Mouse (Mus musculus) layer of hippocampus, adult 11-12 months (tissue): Measurements from ENCODE around the gene Aff4.

Experiments
- DNase-seq: peaks from one replicate; pipeline ENCODE4 v3.0.0; 2022; ENCODE audit warnings: low spot score

The Aff4 gene

DNA sequence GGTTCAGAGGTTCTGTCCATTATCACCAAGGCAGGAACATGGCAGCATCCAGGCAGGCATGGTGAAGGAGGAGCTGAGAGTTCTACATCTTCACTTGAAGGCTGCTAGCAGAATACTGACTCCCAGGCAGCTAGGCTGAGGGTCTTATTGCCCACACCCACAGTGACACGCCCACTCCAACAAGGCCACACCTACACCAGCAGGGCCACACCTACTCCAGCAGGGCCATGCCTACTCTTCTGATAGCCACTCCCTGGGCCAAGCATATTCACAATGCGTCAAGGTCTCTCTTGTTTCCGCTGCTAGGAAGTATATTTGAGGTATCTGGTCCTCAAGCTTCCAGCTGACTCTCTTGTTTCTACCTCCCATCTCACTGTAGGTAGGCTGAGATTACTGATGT, 108.4 kb downstream of the Aff4 start:
- DNase-seq: no peak

DNA sequence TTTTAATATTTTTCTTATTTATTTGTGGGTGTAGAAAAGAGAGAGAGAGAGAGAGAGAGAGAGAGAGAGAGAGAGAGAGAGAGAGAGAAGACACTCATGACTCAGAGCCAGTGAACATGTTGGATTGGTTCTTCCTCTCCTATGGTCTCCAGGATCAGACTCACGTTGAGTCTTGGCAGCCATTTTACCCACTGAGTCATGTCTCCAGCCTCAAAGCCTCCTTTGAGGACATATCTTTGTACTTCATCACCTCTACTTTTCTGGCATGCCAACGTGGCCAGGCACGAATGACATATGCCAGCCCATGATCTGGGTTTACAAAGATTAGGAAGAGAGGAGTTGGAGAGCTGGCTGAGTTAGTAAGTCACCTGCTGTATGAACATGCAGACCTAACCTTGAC, 109.6 kb downstream of the Aff4 start:
- no peak for DNase-seq

DNA sequence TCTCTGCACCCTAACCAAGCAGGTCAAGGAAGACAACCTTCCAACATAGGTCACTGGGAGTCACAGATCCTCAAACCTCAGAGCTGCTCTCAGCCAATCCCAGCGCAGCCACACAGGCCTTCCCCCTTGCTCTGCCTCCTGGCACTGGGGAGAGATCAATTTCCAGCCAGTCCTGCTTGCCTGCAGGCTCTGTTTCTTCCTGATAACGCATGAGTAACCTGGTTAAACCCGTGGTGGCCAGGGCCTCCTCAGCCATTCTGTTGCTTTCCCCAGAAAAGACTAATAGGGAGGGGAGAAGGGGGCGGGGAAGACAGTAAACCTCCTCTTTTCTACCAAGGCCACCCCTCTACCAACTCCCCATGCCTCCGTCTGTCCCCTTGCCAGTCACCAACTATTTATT, 111.1 kb downstream of the Aff4 start:
- DNase-seq: no peak

DNA sequence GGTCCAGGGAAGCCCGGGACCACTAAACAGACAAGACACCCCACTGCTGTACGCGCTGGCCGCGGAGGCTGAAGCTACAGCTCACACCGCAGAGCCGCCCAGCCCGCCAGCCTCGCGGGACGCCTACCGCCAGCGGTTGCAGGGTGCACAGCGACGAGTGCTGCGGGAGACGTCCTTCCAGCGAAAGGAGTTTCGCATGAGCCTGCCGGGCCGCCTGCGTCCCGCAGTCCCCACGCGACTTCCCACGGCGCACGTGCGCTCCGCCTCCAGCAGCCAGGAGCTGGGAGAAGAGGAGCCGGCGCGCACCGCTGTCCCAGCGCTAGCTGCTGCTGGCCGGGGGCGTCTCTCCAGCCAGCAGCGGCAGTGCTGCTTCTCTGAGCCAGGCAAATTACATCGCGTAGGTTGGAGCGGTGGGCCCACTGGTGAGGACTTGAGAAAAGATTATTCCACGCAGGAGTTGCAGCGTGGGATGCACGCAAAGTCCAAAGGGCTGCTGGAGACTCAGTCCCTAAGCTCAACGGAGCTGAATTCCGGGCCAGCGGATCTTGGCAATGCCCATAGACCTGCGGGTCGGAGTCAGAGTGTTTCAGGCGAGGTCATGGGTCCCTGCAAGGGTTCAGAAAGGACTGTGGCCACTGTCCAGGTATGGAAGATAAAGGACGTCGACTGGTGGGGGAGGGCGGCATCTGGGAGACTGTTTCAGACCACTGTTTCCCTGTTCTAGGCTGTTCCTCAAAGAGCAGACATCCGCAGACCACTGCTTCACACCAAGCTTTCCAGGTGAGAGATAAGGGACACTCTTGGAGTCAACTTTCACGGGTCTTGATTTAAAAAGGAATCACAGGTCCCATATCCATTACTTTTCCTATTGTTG, 113.2 kb downstream of the Aff4 start:
- peak; percentile 52 for DNase-seq

DNA sequence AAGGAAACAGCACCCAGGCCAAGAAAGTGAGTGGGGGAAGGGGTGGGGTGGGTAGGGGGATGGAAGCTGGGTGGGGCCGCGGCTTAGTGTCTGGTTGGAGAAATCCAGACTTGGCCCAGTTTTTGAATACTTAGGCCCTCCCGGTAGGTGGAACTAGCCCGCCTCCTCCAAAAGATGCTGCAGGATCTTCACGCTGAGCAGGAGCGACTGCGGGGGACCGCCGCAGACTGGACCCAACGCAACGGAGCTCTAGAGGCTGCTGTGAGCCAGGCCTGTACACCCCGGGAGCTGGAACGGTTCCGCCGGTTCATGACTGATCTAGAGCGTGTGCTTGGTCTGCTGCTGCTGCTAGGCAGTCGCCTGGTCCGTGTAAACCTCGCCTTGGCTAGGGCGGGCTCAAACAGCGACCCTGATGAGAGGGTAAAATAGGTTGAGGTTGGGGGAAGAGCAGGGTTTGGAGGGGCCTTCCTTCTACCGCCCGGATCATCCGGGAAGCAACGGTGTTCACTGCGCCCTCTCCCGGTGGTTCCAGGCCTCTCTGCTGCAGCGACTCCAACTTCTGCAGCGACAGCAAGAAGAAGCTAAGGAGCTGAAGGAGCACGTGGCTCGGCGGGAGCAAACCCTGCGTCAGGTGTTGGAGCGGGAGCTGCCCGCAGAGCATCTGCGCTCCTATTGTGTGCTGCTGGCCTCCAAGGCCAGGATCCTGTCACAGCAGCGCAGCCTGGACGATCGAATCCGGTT, 115.8 kb downstream of the Aff4 start:
- DNase-seq: peak; percentile 82

- DNase-seq: peak; percentile 69
Measured at GRCm38 (mm10) chr11:53469294-53469967, 118.8 kb downstream of the Aff4 start.

- peak; percentile 96 for DNase-seq
Measured at GRCm38 (mm10) chr11:53469968-53470695, 119.5 kb downstream of the Aff4 start, which contains the start of gene Gm9837. Gene Gm9837, minus strand, starts transcription at chr11:53470479.
